Mouse (Mus musculus) forebrain, postnatal 0 days (tissue): ENCODE measurements at regions not wholly inside any gene's neighbourhood (a gene's known extent, or its start where the extent isn't known, plus 50 kb on each side); places are given as distances from the start of the nearest gene placed in this dataset.

Source experiments
- ATAC-seq: fragments of 200-750 bp; cut with Nextera tagmentation; 2 replicates; pipeline ENCODE4 v1.8.0; 2017; ENCODE audit warnings: mild to moderate bottlenecking, moderate library complexity
- DNase-seq: peaks from one replicate; pipeline ENCODE4 v3.0.0-alpha.2; 2015
- H3K27ac ChIP-seq: fragments of 300-500 bp; sonication (generic); 2 replicates; pipeline ENCODE4 v1.5.1; 2014; ENCODE audit warnings: low read depth, mild to moderate bottlenecking, antibody characterized with exemption, low read length, moderate library complexity, mixed read lengths
- H3K27me3 ChIP-seq: fragments of 300-500 bp; sonication (generic); 2 replicates; pipeline ENCODE4 v1.6.1; 2014; ENCODE audit warnings: mild to moderate bottlenecking, low read length, mixed read lengths; ENCODE audit not compliant: insufficient read depth
- H3K36me3 ChIP-seq: fragments of 300-500 bp; sonication (generic); 2 replicates; pipeline ENCODE4 v1.6.1; 2014; ENCODE audit warnings: mild to moderate bottlenecking, moderate library complexity; ENCODE audit not compliant: insufficient read depth
- H3K4me1 ChIP-seq: fragments of 300-500 bp; sonication (generic); 2 replicates; pipeline ENCODE4 v1.6.1; 2014; ENCODE audit warnings: antibody characterized with exemption; ENCODE audit not compliant: insufficient read depth
- H3K4me2 ChIP-seq: fragments of 300-500 bp; sonication (generic); 2 replicates; pipeline ENCODE4 v1.6.1; 2014; ENCODE audit warnings: low read depth, mild to moderate bottlenecking, moderate library complexity
- H3K4me3 ChIP-seq: fragments of 300-500 bp; sonication (generic); 2 replicates; pipeline ENCODE4 v1.5.1; 2014; ENCODE audit warnings: low read depth, low read length, mixed read lengths
- H3K9ac ChIP-seq: fragments of 300-500 bp; sonication (generic); 2 replicates; pipeline ENCODE4 v1.6.1; 2014; ENCODE audit warnings: mild to moderate bottlenecking
- H3K9me3 ChIP-seq: fragments of 300-500 bp; sonication (generic); 2 replicates; pipeline ENCODE4 v1.6.1; 2016; ENCODE audit warnings: low read length
- CTCF ChIP-seq: sonication (generic); IDR thresholded peaks from 2 replicates; pipeline ENCODE4 v1.5.1; 2016; ENCODE audit warnings: antibody characterized with exemption, control low read depth, low read depth
- WGBS: fragments of 180-500 bp; shearing (Covaris S2); extraction: QIAGEN DNeasy Blood & Tissue Kit; methylation state at CpG from one replicate; pipeline ENCODE4 v1.1.7; 2014; 5-methylcytosine and 5-hydroxymethylcytosine counted together

DNA sequence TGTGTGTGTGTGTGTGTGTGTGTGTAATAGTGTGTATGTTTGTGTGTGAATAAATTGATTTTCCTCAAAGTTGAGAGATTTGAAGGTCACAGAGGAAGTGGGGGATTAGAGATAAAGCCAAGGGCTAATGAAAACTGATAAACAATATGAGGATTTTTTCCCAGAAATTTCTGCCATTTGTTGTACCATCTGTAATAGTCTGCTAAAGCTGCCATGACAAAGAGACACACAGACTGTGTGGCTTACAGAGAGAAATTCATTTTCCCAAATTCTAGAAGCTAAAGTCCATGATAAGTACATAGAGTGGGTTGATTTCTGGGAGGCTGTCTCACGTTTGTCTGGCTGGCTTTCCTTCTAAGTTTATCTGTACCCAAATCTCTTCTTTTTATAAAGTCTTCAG lies 259.6 kb downstream of the Ndufa4 start:
- no peaks in the 10 kb centered on the region for H3K36me3 ChIP-seq
- no peak overlapping the region for H3K4me2 ChIP-seq
- H3K4me3 ChIP-seq, result no peak overlapping the region
- ATAC-seq (peak; percentile 36; the same call in 1 of the 2 replicates), DNase-seq (peak; percentile 16)
- no peak overlapping the region for H3K9ac ChIP-seq
- no peaks in the 10 kb centered on the region for H3K9me3 ChIP-seq
- 31% methylated on average over 1 of the region's 1 CpGs for WGBS
- no peak for TF ChIP-seq CTCF
- no peaks in the 10 kb centered on the region for H3K27me3 ChIP-seq
- H3K4me1 ChIP-seq, result no peaks in the 10 kb centered on the region
- no peak overlapping the region for H3K27ac ChIP-seq

DNA sequence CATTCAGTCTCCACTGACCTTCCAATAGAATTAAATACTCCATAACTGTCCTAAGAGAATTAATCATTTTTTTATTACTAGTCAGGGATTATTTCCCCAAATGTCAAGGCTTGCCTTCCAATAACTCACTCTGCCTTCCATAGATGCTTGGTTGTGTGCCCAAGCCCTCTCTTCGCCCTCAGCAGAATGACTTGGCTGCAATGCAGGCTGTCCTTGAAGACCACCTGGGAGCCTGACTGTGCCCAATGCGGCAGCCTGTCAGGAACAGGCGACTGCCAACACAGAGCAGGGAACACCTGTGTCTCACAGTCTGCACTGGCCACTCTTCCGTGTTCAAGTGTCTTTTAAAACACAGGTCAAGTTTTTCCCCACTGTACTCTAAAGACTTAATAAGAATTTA lies 294.0 kb downstream of the Ndufa4 start:
- no peak for ATAC-seq
- H3K4me1 ChIP-seq, result no peaks in the 10 kb centered on the region

GRCm38 (mm10) chr6:11608214-11608613 lies 299.1 kb downstream of the Ndufa4 start:
- ATAC-seq, result no peak
- no peaks in the 10 kb centered on the region for H3K36me3 ChIP-seq
- no peak overlapping the region for H3K27ac ChIP-seq
- no peaks in the 10 kb centered on the region for H3K9me3 ChIP-seq
- no peak overlapping the region for H3K9ac ChIP-seq
- H3K4me3 ChIP-seq, result no peak overlapping the region
- no peaks in the 10 kb centered on the region for H3K27me3 ChIP-seq
- no peak for DNase-seq
- H3K4me2 ChIP-seq, result no peak overlapping the region
- H3K4me1 ChIP-seq, result no peaks in the 10 kb centered on the region
- TF ChIP-seq CTCF, result no peak

More for the DNA sequence above, 294.0 kb downstream of the Ndufa4 start:
- no peaks in the 10 kb centered on the region for H3K36me3 ChIP-seq
- 64% methylated on average over 4 of the region's 4 CpGs for WGBS
- H3K9ac ChIP-seq, result no peak overlapping the region
- no peak overlapping the region for H3K4me2 ChIP-seq
- H3K27me3 ChIP-seq, result no peaks in the 10 kb centered on the region
- TF ChIP-seq CTCF, result no peak
- no peak overlapping the region for H3K27ac ChIP-seq
- no peak overlapping the region for H3K4me3 ChIP-seq
- no peak for DNase-seq
- H3K9me3 ChIP-seq, result no peaks in the 10 kb centered on the region

DNA sequence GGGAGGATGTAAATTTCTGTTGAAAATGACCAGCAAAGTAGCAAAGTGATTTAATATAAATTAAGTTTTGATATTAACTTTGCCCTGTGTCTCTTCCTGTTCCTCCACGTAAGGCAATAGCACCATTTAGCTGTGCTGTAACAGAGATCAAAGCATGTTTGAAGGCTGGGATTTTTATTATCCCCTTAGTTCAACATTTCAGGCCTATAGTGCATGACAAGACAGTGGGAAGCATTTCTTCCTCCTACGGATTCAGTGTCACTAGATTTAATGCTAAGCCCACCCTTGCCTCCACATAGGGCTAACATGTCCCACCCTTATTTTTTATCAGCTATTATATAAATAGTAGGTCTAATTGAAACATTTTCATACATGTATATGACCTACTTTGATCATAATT lies 299.6 kb downstream of the Ndufa4 start:
- 88% methylated on average over 2 of the region's 2 CpGs for WGBS
- Histone ChIP-seq H3K9ac (no peak overlapping the region), H3K27me3 (no peaks in the 10 kb centered on the region), H3K4me3 (no peak overlapping the region), H3K9me3 (no peaks in the 10 kb centered on the region), H3K4me1 (no peaks in the 10 kb centered on the region), H3K36me3 (no peaks in the 10 kb centered on the region), H3K4me2 (no peak overlapping the region), H3K27ac (no peak overlapping the region)
- DNase-seq, result no peak
- TF ChIP-seq CTCF, result no peak
- ATAC-seq, result no peak

- WGBS, result 34% methylated on average over 3 of the region's 3 CpGs
- H3K4me2 ChIP-seq, result no peak overlapping the region
- H3K9me3 ChIP-seq, result no peaks in the 10 kb centered on the region
- no peaks in the 10 kb centered on the region for H3K4me1 ChIP-seq
- DNase-seq, result no peak
- H3K4me3 ChIP-seq, result no peak overlapping the region
- ATAC-seq, result no peak
- no peak overlapping the region for H3K9ac ChIP-seq
- TF ChIP-seq CTCF, result no peak
- H3K27me3 ChIP-seq, result no peaks in the 10 kb centered on the region
- no peaks in the 10 kb centered on the region for H3K36me3 ChIP-seq
- no peak overlapping the region for H3K27ac ChIP-seq
These were observed 301.2 kb downstream of the Ndufa4 start for GRCm38 (mm10) chr6:11606055-11606454.

GRCm38 (mm10) chr6:11605526-11605925 lies 301.8 kb downstream of the Ndufa4 start:
- TF ChIP-seq CTCF, result no peak
- no peak overlapping the region for H3K9ac ChIP-seq
- no peaks in the 10 kb centered on the region for H3K4me1 ChIP-seq
- H3K27ac ChIP-seq, result no peak overlapping the region
- H3K4me3 ChIP-seq, result no peak overlapping the region
- H3K4me2 ChIP-seq, result no peak overlapping the region
- 56% methylated on average over 4 of the region's 4 CpGs for WGBS
- H3K27me3 ChIP-seq, result no peaks in the 10 kb centered on the region
- no peaks in the 10 kb centered on the region for H3K9me3 ChIP-seq
- H3K36me3 ChIP-seq, result no peaks in the 10 kb centered on the region
- ATAC-seq, result no peak
- DNase-seq, result no peak

- Histone ChIP-seq H3K9ac (no peak overlapping the region), H3K27ac (no peak overlapping the region)
- ATAC-seq, result no peak
These were observed 312.4 kb downstream of the Ndufa4 start for GRCm38 (mm10) chr6:11594936-11595335.

More at GRCm38 (mm10) chr6:11594936-11595335, 312.4 kb downstream of the Ndufa4 start:
- WGBS, result 30% methylated on average over 2 of the region's 2 CpGs
- Histone ChIP-seq H3K4me3 (no peak overlapping the region), H3K4me1 (no peaks in the 10 kb centered on the region), H3K9me3 (no peaks in the 10 kb centered on the region), H3K4me2 (no peak overlapping the region), H3K36me3 (no peaks in the 10 kb centered on the region), H3K27me3 (no peaks in the 10 kb centered on the region)
- peak; percentile 50 for TF ChIP-seq CTCF
- peak; percentile 48 for DNase-seq
